In genomic region chr19:53993860-53994259, GRCm38 (mm10) we compare ENCODE assay signal across 20 mouse cellular contexts. TPM values are rescaled to one million over a fixed set of nuclear protein-coding genes. Genes with fewer than 3 reads are reported as not detected.
A peak's percentile ranks its signal among the peaks of the same experiment; 100 is the strongest.
DNase-seq lines count a peak whose midpoint lies in the region; TF ChIP-seq lines count a peak whose summit lies in the region.
"Had no signal": no experiment of that assay in that cellular context is flagged by ENCODE, and none has a peak within 500 bp of the region (broad histone marks: within the 10 kb centered on the region; RNA-seq: fewer than 3 reads in every experiment).

No protein-coding gene starts in this region.

- 0 out of 2 replicates have a peak, but pooled peaks cover 5% of the 10 kb centered on the region for H3K79me2 ChIP-seq in CH12.LX (replicated peaks; ENCODE audit: control insufficient read depth, extremely low read depth, insufficient read depth, poor library complexity, severe bottlenecking)
- peaks cover 14% of the 10 kb centered on the region for H3K79me2 ChIP-seq in MEL (ENCODE audit: control insufficient read depth, insufficient read depth, low read length, poor library complexity)

- in situ Hi-C loops in CH12.LX (cut with MboI; ENCODE audit: low pct_ligation_motif_present, low pct_unique_long_range_greater_than_20kb, low sequenced_read_pairs) (no loop called here), ES-E14 (cut with MboI; ENCODE audit: low sequenced_read_pairs in 2 of 2, unreplicated experiment in 2 of 2) (no loop called here)

- dilution Hi-C loops in CH12.LX (cut with MboI; ENCODE audit: extremely low pct_ligation_motif_present, extremely low pct_unique_long_range_greater_than_20kb, low sequenced_read_pairs) = no loop called here

- H3K27me3 ChIP-seq in CH12.LX (replicated peaks) (no peaks in the 10 kb centered on the region), MEL (ENCODE audit: control insufficient read depth in 1 of 2, insufficient read depth in 2 of 2, low read length in 2 of 2) (no peaks in the 10 kb centered on the region)
- H3K27me3 ChIP-seq: Patski had no signal

- TF ChIP-seq CTCF in layer of hippocampus, adult 2 months (conservative IDR thresholded peaks at IDR 0.05) = peak; percentile 22
- TF ChIP-seq CTCF in CH12.LX (conservative IDR thresholded peaks at IDR 0.05 in 1 of 2, IDR thresholded peaks at IDR 0.05 in 1 of 2; ENCODE audit: low read depth in 2 of 2, low read length in 2 of 2) = no peak
- TF ChIP-seq CTCF in MEL (IDR thresholded peaks at IDR 0.05 in 2 of 3, conservative IDR thresholded peaks at IDR 0.05 in 1 of 3; ENCODE audit: control insufficient read depth in 1 of 3, insufficient read depth in 1 of 3, low read depth in 2 of 3, low read length in 3 of 3, poor library complexity in 1 of 3, severe bottlenecking in 1 of 3) = no peak

- H3K9ac ChIP-seq in CH12.LX (ENCODE audit: insufficient read depth, low read depth) = no peak overlapping the region
- H3K9ac ChIP-seq in ES-E14 (ENCODE audit: insufficient read depth, low read depth, low read length, poor library complexity, severe bottlenecking) = no peak overlapping the region
- no peak overlapping the region for H3K9ac ChIP-seq in MEL (ENCODE audit: control insufficient read depth, low read depth, low read length, poor library complexity, severe bottlenecking)

- TF ChIP-seq EP300 in CH12.LX (IDR thresholded peaks at IDR 0.05; ENCODE audit: low read length) (no peak), MEL (IDR thresholded peaks at IDR 0.05; ENCODE audit: low read depth in 1 of 2, low read length in 2 of 2) (no peak)

- H3K4me2 ChIP-seq in CH12.LX (ENCODE audit: insufficient read depth, low read depth, poor library complexity, severe bottlenecking) = no peak overlapping the region

- TF ChIP-seq RAD21 in CH12.LX (IDR thresholded peaks at IDR 0.05; ENCODE audit: low read depth, low read length) (no peak), MEL (IDR thresholded peaks at IDR 0.05; ENCODE audit: low read depth, low read length) (no peak)

- TF ChIP-seq POLR2A in CH12.LX (IDR thresholded peaks at IDR 0.05; ENCODE audit: low read depth, low read length) (no peak), MEL (IDR thresholded peaks at IDR 0.05; ENCODE audit: control insufficient read depth in 1 of 2, insufficient read depth in 1 of 2, low read depth in 1 of 2, low read length in 2 of 2, poor library complexity in 1 of 2) (no peak)

- DNase-seq in layer of hippocampus, adult 2 months (ENCODE audit: low spot score in 2 of 2) = no peak
- no peak for DNase-seq in layer of hippocampus, adult 11-12 months (ENCODE audit: low spot score)
- DNase-seq in CH12.LX (ENCODE audit: extremely low read depth) = no peak
- no peak for DNase-seq in ES-E14 (ENCODE audit: low read depth, low spot score)
- DNase-seq in MEL (ENCODE audit: low read depth, low spot score) = no peak
- no peak for DNase-seq in right cerebral cortex, adult 18-20 months
- DNase-seq in spleen, postnatal 10 days (ENCODE audit: low spot score in 2 of 2) = no peak
- DNase-seq in thymus, postnatal 25 days = no peak
- DNase-seq: adrenal gland, adult 2 months; adrenal gland, adult 8-10 months; adrenal gland, postnatal 10 days; adrenal gland, postnatal 14 days; adrenal gland, postnatal 25 days; adrenal gland, postnatal 36 days; B cell, adult 2 months; cerebellum, adult 11 months had no signal

- no peak overlapping the region for H3K27ac ChIP-seq in layer of hippocampus, adult 2 months
- H3K27ac ChIP-seq in CH12.LX (ENCODE audit: insufficient read depth, low read depth) (no peak overlapping the region), ES-E14 (ENCODE audit: insufficient read depth, low read depth, low read length, poor library complexity, severe bottlenecking) (no peak overlapping the region), MEL (ENCODE audit: control insufficient read depth, low read depth, low read length) (no peak overlapping the region)

- peaks cover 0 to 13% of the 10 kb centered on the region in 2 experiments; a peak in 2 of 4 replicates for H3K4me1 ChIP-seq in CH12.LX (ENCODE audit: control insufficient read depth in 1 of 2, insufficient read depth in 2 of 2)
- H3K4me1 ChIP-seq in ES-E14 (ENCODE audit: control insufficient read depth in 2 of 2, insufficient read depth in 2 of 2, low read length in 2 of 2, poor library complexity in 1 of 2) = 0 out of 4 replicates have a peak, but pooled peaks cover 0 to 2% of the 10 kb centered on the region in 2 experiments
- H3K4me1 ChIP-seq in MEL (ENCODE audit: control insufficient read depth in 1 of 2, insufficient read depth in 2 of 2, low read length in 2 of 2) = no peaks in the 10 kb centered on the region; a peak in 1 of 4 replicates

- H3K36me3 ChIP-seq in CH12.LX (replicated peaks in 1 of 2; ENCODE audit: control insufficient read depth in 1 of 2, insufficient read depth in 1 of 2, low read length in 1 of 2) = peaks cover 0 to 8% of the 10 kb centered on the region in 2 experiments
- H3K36me3 ChIP-seq in ES-E14 (ENCODE audit: control insufficient read depth, insufficient read depth, low read length, poor library complexity, severe bottlenecking) = no peaks in the 10 kb centered on the region
- peaks cover 2 to 18% of the 10 kb centered on the region in 2 experiments; a peak in 3 of 4 replicates for H3K36me3 ChIP-seq in MEL (ENCODE audit: control insufficient read depth in 1 of 2, insufficient read depth in 2 of 2, low read length in 2 of 2)

- no peak overlapping the region for H3K4me3 ChIP-seq in layer of hippocampus, adult 2 months
- no peak overlapping the region for H3K4me3 ChIP-seq in CH12.LX (replicated peaks in 1 of 3; ENCODE audit: low read depth in 2 of 3, low read length in 2 of 3, poor library complexity in 1 of 3)
- no peak overlapping the region for H3K4me3 ChIP-seq in ES-E14 (ENCODE audit: insufficient read depth in 1 of 2, low read depth in 1 of 2, low read length in 2 of 2, poor library complexity in 1 of 2, severe bottlenecking in 1 of 2)
- H3K4me3 ChIP-seq in MEL (ENCODE audit: control insufficient read depth in 1 of 2, insufficient read depth in 1 of 2, low read depth in 2 of 2, low read length in 2 of 2) = no peak overlapping the region

- H3K9me3 ChIP-seq in CH12.LX (replicated peaks; ENCODE audit: low read length) (no peaks in the 10 kb centered on the region), ES-E14 (ENCODE audit: control insufficient read depth, insufficient read depth, low read depth, low read length) (no peaks in the 10 kb centered on the region), MEL (replicated peaks; ENCODE audit: insufficient read depth, low read length) (no peaks in the 10 kb centered on the region)
- H3K9me3 ChIP-seq: G1E had no signal

TF ChIP-seq in CH12.LX, 34 proteins besides CTCF, POLR2A, EP300 and RAD21:
- TF ChIP-seq ZNF384 (IDR thresholded peaks at IDR 0.05; ENCODE audit: low read depth, low read length) = peak; percentile 55
- TF ChIP-seq TCF12 (IDR thresholded peaks at IDR 0.05; ENCODE audit: low read depth, low read length) = no peak
- no peak for TF ChIP-seq NELFE (IDR thresholded peaks at IDR 0.05; ENCODE audit: low read depth, low read length)
TF ChIP-seq in CH12.LX: peak in this region for 1.

TF ChIP-seq in ES-E14, 5 proteins besides CTCF, POLR2A, EP300 and RAD21:
- TF ChIP-seq MAFK (IDR thresholded peaks at IDR 0.05; ENCODE audit: insufficient read depth, low read depth, low read length) (no peak), ZNF384 (IDR thresholded peaks at IDR 0.05; ENCODE audit: low read depth, low read length) (peak; percentile 83)

TF ChIP-seq in MEL, 35 proteins besides CTCF, POLR2A, EP300 and RAD21:
- TF ChIP-seq ZNF384 (IDR thresholded peaks at IDR 0.05; ENCODE audit: low read depth, low read length) (peak; percentile 79), TBP (IDR thresholded peaks at IDR 0.05; ENCODE audit: low read depth, low read length) (no peak)
TF ChIP-seq in MEL: peak in this region for 1.

RNA-seq across cellular contexts. Expression of gene Bbip1, which starts 49.4 kb away (rescaled TPM):
- 10 to 100 TPM; 52.6 to 52.7 TPM for total RNA-seq in layer of hippocampus, adult 2 months (2021)
- total RNA-seq in CH12.LX (2012; rRNA removed) (38.8 and 42.2 TPM in 2 replicates), CH12.LX (2014; rRNA removed) (95.7 and 106 TPM in 2 replicates), ES-E14 (2012; rRNA removed) (11.8 and 21.9 TPM in 2 replicates), MEL (2012; rRNA removed) (71.3 and 81.9 TPM in 2 replicates)
- polyA plus RNA-seq in CH12.LX (2012; ENCODE audit: insufficient read length, low read depth) (41.0 and 43.4 TPM in 2 replicates), MEL (2012; ENCODE audit: insufficient read depth in 1 of 2, insufficient read length in 2 of 2, low read depth in 1 of 2, low replicate concordance in 2 of 2, missing spikeins in 1 of 2) (10 to 100 TPM in 1 of 2 experiments, not detected in 1; 75.9 TPM)

RNA-seq across cellular contexts. Expression of gene Shoc2, which starts 49.8 kb away (rescaled TPM):
- 10 to 100 TPM; 50.1 to 50.3 TPM for total RNA-seq in layer of hippocampus, adult 2 months (2021)
- total RNA-seq in CH12.LX (2012; rRNA removed) = 14.1 and 15.4 TPM in 2 replicates
- 25.8 and 27.1 TPM in 2 replicates for total RNA-seq in CH12.LX (2014; rRNA removed)
- polyA plus RNA-seq in CH12.LX (2012; ENCODE audit: insufficient read length, low read depth) = 20.4 and 23.7 TPM in 2 replicates
- total RNA-seq in ES-E14 (2012; rRNA removed) = 17.3 and 26.6 TPM in 2 replicates
- 33.4 and 37.0 TPM in 2 replicates for total RNA-seq in MEL (2012; rRNA removed)
- polyA plus RNA-seq in MEL (2012; ENCODE audit: insufficient read depth in 1 of 2, insufficient read length in 2 of 2, low read depth in 1 of 2, low replicate concordance in 2 of 2, missing spikeins in 1 of 2) = 10 to 100 TPM in 1 of 2 experiments, not detected in 1; 55.6 TPM

RNA-seq across cellular contexts. Expression of gene Adra2a, which starts 50.1 kb away (rescaled TPM):
- 10 to 100 TPM; 10.3 to 12.0 TPM for total RNA-seq in layer of hippocampus, adult 2 months (2021)
- total RNA-seq in CH12.LX (2012; rRNA removed) (0.04 TPM in 2 replicates), CH12.LX (2014; rRNA removed) (0.05 TPM in 1 of 2 replicates, not detected in the other), ES-E14 (2012; rRNA removed) (0.58 and 0.76 TPM in 2 replicates), MEL (2012; rRNA removed) (0.46 and 0.58 TPM in 2 replicates)
- polyA plus RNA-seq in CH12.LX (2012; ENCODE audit: insufficient read length, low read depth) (0.07 TPM in 2 replicates), MEL (2012; ENCODE audit: insufficient read depth in 1 of 2, insufficient read length in 2 of 2, low read depth in 1 of 2, low replicate concordance in 2 of 2, missing spikeins in 1 of 2) (1 to 10 TPM in 1 of 2 experiments, not detected in 1; 2.7 TPM)
- polyA plus RNA-seq: activated CD4-positive, CD25-positive, alpha-beta regulatory T cell, adult 4 months; CD4-positive, CD25-positive, alpha-beta regulatory T cell, adult 4 months had no signal
